Mouse (Mus musculus): ENCODE results near the gene Fgf9.

- TF ChIP-seq CHD2 (IDR thresholded peaks at IDR 0.05; ENCODE audit: low read length) (no peak), CTCF (IDR thresholded peaks at IDR 0.05 in 2 of 3, conservative IDR thresholded peaks at IDR 0.05 in 1 of 3; ENCODE audit: control insufficient read depth in 1 of 3, insufficient read depth in 1 of 3, low read depth in 2 of 3, low read length in 3 of 3, poor library complexity in 1 of 3, severe bottlenecking in 1 of 3) (no peak), MAFK (IDR thresholded peaks at IDR 0.05; ENCODE audit: borderline replicate concordance, low read depth, low read length) (no peak), MEF2A (IDR thresholded peaks at IDR 0.05; ENCODE audit: extremely low read depth, insufficient replicate concordance, low read depth, low read length, poor library complexity, severe bottlenecking) (no peak), BHLHE40 (IDR thresholded peaks at IDR 0.05; ENCODE audit: borderline replicate concordance, low read depth, low read length) (no peak), EP300 (IDR thresholded peaks at IDR 0.05; ENCODE audit: low read depth in 1 of 2, low read length in 2 of 2) (no peak), POLR2AphosphoS5 (IDR thresholded peaks at IDR 0.05; ENCODE audit: borderline replicate concordance, low read depth, low read length) (no peak), POLR2A (IDR thresholded peaks at IDR 0.05; ENCODE audit: control insufficient read depth in 1 of 2, insufficient read depth in 1 of 2, low read depth in 1 of 2, low read length in 2 of 2, poor library complexity in 1 of 2) (no peak), ZKSCAN1 (IDR thresholded peaks at IDR 0.05; ENCODE audit: low read depth, low read length) (no peak), NELFE (IDR thresholded peaks at IDR 0.05; ENCODE audit: low read depth, low read length) (no peak), ETS1 (IDR thresholded peaks at IDR 0.05; ENCODE audit: low read depth, low read length) (no peak), USF2 (IDR thresholded peaks at IDR 0.05; ENCODE audit: borderline replicate concordance in 1 of 2, insufficient read depth in 1 of 2, low read depth in 1 of 2, low read length in 2 of 2) (no peak)
Measured at GRCm38 (mm10) chr14:58070481-58071119, at the start of gene Fgf9.

All from MEL (cell line).